Mouse (Mus musculus): ENCODE measurements around the gene Pex14.

DNA sequence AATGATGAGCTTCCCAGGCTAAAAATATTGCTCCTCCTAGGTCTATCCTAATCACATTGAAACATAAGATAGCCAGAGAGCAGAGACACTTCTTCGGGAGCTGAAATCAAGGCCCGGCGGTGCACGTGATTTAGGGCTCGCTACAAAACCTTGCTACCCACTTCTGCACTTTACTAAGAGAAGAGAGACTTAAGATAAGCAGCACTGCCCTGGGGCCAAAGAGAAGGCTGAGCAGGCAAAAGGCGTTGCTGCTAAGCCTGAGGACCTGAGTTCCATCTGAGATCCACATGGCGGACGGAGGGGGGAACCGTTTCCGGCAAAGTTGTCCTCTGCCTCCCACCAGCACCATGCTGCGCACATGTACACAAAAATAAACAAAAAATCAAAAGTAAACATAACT is 1.1 kb downstream of the Pex14 start:
- no peak for TF ChIP-seq POLR2A (IDR thresholded peaks at IDR 0.05; ENCODE audit: borderline replicate concordance, low read depth, low read length)
- no peak for TF ChIP-seq CTCF (IDR thresholded peaks at IDR 0.05; ENCODE audit: low read depth, low read length)
